Mouse (Mus musculus) cerebellum, postnatal 14 days (tissue): Measurements from ENCODE around the gene Pafah1b3.
A peak's percentile ranks its signal among the peaks of the same experiment; 100 is the strongest.
"Not testable (repeated sequence)": the region's sequence is repeated elsewhere in the genome, so short reads cannot be mapped to it uniquely, and the experiment has no call there.

Experiments
- DNase-seq, 2 experiments: peaks; one replicate each; pipeline ENCODE4 v3.0.0; 2021; ENCODE audit warnings: mixed read lengths in 2 of 2

Gene Pafah1b3

GRCm38 (mm10) chr7:25297454-25298325 is at the start of gene Pafah1b3:
Gene Pafah1b3 (minus strand): TSS chr7:25297986.
- peak; percentile 92 to 94 for DNase-seq

- no peak for DNase-seq
Observed at GRCm38 (mm10) chr7:25341000-25341784, 43.4 kb upstream of the Pafah1b3 start.

- DNase-seq, result no peak
Observed at GRCm38 (mm10) chr7:25339329-25339728, 41.5 kb upstream of the Pafah1b3 start.

- no peak for DNase-seq
Observed at GRCm38 (mm10) chr7:25334472-25334871, 36.7 kb upstream of the Pafah1b3 start.

DNA sequence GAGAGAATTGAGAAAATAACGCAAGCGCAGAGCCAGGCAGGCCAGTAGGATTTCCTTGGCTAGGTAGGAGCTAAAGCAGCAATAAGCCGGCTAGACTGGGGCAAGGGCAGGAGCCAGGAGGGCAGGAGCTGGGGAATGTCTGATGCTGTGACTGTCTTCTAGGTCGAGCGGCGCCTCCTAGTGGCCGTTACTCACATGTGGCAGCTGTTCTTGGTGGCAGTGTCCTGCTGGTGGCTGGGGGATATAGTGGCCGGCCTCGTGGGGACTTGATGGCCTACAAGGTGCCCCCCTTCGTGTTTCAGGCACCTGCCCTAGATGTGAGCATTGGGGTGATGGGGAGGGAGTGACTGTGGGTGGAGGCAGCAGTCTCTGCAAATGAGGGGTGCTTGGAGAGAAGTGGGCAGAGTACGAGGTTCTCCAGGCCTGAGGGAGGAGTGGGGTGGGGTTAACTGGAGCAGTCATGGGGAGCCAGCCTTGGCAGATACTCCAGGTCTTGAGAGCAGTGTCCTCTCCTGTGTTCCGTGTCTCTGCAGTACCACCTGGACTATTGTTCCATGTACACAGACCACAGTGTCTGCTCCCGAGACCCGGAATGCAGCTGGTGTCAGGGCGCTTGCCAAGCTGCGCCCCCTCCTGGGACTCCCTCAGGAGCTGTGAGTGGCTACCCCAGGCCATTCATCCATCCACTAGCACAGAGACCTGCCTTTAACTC is 36.0 kb upstream of the Pafah1b3 start:
- peak; percentile 72 to 88 for DNase-seq

DNA sequence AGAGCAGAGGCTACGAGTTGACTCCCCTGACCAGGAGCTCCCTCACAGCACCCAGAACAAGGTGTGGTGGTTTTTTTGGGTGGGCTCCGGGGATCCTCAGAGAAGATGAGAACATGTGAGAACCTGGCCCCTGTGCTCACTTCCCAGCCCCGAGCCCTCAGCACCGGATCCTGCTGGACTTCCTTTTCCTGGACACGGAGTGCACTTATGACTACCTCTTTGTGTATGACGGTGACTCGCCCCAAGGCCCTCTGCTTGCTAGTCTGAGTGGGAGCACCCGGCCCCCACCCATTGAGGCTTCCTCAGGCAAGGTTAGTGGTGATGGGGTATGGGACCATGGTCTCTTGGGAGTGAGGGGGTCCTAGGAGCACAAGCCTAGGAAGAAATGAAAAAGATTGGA is 28.4 kb upstream of the Pafah1b3 start:
- DNase-seq, result no peak

- DNase-seq, result not testable (repeated sequence)
Observed at GRCm38 (mm10) chr7:25325431-25325830, 27.6 kb upstream of the Pafah1b3 start.

DNA sequence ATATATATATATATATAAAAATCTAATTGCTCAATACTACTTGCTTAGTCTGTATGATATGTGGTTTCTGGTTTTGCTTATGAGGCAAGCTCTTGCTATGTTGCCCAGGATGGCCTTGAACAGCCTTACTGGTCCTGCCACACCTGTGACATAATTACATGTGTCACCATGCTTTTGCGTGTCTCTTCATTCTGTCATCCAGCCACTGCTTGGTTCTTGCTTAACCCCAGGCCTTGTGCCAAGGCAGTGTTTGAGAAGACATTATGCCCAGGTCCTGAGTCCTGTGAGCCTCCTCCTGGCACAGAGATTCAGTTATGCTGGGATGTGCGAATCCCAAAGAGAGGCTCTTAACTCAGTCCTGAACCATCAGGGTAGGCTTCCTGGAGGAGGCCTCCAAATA is 25.4 kb upstream of the Pafah1b3 start:
- DNase-seq, result no peak

DNA sequence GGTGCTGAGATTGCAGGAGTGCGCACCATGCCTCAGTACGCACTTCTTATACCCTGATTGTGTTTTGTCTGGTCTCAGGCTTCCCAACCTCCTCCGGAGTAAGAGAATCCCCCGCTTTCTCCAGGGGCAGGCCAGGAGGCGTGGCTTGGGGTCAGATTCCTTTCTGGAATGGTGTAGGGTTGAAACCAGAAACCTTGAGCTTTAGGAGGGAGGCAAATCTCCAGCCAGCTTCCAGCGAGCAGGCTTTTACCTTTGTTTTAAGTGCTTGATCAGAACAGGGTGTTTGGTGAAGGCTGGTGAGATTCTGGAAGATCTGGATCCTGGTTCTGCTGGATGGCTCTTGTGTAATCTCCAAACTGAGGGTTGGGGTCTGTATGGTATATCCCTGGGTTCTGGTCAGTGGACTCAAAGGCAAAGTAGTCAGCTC is 24.3 kb upstream of the Pafah1b3 start:
- DNase-seq, result no peak

GRCm38 (mm10) chr7:25317446-25317999 is 19.7 kb upstream of the Pafah1b3 start:
- peak; percentile 59 to 62 for DNase-seq

DNA sequence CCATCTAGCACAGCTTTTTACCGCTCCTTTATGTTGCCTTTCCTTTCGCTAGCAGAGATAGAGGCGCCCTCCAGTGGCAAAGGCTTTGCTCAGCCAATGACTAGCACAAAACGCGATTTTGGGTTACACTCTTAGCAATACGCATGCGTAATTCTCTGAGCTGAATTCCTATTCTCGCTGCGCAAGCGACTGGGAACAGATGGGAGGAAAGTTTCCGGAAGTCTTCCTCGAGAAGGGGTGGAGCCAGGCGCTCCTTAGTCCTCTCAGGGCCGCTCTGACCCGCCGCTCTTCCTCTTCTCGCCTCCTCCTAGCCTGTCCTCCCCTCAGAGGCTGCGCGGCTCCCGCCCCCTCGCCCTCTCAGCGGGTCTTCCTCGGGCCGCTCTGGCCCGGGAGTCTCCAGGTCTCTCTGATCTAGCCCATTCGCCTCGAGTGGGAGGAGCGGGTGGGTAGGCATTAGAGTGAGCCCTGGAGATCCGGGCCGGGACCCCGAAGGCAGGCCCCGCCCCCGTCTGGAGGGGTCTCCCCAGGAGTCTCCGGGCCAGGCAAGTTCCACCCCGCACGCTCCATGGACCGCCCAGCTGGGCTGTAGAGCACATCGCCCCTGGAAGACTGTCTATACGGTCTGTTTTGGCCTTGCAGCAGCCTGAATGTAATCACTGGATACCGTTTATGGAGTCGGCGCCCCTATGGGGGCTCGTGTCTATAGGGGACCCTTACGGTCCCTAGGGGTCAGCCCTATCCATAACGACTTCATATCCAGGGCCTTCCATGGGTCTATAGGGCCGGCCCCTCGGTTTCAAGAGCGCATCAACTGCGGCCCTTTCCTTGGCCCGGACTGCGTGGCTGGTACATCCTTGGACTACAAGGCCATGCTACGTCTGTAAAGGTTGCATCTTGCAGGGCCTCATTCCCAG is 19.0 kb upstream of the Pafah1b3 start, which contains the start of gene Megf8:
TSS of gene Megf8 (plus strand) at position 633 of the 914 bp plus-strand sequence.
- peak; percentile 98 to 99 for DNase-seq

DNA sequence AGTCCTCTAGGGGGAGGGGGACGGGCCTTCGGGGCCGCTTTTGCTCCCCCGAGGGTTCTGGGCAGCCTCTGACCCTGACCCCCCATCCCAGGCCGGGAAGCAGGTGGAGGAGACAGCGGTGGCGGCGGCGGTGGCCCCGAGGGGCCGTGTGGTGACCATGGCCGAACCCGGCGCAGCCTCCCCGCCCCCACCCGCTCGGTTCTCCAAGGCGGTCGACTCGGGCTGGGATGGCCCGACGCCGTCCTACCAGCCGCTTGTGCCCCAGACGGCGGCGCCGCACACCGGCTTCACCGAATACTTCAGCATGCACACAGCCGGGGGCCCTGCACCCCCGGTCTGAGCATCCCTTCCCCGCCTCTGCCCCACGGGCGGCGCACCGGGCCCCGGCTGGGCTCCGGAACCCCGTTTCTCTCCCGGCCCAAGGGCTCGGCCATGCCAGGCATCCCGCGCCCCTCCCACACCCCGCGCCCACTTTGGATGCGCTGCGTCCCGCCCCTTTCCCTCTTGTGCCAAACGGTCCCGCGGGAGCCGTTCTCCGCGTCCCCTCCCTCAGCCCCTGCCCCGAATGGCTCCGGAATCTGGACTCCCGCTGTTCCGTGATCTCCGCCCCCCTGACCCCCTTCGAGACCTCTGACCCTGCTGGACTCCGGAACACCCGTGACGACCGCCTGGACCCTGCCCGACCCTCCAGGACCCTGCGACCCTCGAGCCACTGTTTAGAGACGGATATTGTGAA is 17.7 kb upstream of the Pafah1b3 start:
- DNase-seq, result peak; percentile 59 to 71

GRCm38 (mm10) chr7:25314606-25315305 is 17.0 kb upstream of the Pafah1b3 start:
- peak in 1 of 2 experiments; percentile 43 for DNase-seq

DNA sequence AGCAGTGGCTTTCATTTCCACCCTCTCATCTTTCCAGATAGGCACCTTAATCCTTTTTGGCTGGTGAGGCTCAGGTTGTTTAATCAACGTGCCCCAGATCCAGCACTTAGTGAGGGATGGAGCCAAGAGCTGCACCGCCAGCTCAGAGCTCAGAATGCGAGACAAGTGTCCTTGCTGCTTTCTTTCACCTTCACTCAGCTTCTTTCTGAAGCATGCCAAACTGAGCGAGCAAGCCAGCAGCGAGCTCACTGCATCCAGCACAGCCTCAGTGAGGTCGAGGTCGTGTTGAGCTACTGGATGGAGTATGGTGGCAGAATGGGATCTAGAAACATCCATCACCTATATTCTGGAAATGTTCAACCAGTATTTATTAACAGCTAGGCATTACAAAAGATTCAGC is 15.5 kb upstream of the Pafah1b3 start:
- DNase-seq, result no peak

DNA sequence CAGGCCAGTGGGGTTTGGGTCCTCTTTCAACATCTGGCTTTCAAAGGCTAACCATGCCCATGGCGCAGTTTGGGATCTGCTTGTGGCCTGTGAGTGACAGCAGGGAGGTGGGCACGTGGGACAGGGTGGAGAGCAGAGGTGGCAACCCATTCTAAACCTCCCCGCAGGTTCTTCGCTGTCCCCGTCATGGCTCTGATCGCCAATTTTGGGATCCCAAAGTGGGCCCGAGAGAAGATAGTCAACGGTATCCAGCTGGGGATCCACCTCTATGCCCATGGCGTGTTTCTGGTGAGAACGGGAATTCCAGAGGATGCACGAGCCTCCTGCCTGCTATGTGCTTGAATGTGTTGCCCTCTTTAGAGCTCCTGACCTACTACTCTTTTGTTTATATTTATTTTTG is 13.4 kb upstream of the Pafah1b3 start:
- DNase-seq, result no peak

DNA sequence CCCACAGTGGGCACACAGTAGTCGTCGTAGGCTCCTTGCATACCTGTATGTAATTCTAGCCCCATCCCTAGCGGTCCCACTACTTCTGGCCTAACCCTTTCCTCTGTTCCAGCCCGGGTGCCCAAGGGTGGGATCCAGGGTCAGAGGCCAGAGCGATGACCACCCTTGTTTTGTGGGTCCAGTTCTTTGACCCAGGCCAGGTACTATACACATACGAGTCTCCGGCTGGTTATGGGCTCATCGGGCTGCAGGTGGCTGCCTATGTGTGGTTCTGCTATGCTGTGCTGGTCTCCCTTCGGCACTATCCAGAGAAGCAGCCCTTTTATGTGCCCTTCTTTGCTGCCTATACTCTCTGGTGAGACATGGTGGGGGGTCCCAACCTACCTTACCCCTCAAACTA is 11.6 kb upstream of the Pafah1b3 start:
- DNase-seq, result no peak

GRCm38 (mm10) chr7:25308702-25309318 is 11.0 kb upstream of the Pafah1b3 start:
- no peak for DNase-seq

- no peak for DNase-seq
Observed at GRCm38 (mm10) chr7:25306614-25306996, 8.8 kb upstream of the Pafah1b3 start.

DNA sequence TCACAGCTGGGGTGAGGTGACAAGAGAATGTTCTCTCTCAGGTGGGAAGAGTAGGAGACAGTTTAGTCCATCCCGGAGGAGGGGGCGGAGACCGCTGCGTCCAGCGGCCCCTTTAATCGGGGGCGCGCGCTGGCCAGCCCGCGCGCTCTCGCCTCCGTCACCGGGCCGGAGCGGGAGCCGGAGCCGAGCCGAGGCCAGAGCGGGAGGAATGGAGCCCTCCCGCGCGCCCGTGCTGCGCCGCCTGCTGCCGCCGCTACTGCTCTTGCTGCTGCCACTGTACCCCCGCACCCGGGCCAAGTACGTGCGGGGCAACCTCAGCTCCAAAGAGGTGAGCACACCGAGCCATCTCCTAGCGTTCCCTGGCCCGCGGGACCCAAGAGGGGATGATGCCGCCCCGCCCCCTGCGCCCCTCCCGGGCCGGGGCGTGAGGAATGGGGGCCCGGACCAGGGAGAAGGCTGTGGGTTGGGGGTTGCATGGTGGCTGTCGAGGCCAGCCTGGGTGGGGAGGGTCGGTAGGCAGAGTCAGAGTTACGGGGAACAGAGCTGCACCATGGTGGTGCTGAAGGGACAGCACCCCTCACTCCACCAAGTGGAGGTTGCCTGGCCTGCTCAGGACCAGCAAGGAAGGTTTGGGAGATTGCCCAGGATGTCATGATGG is 8.3 kb upstream of the Pafah1b3 start, which contains the start of gene Tmem145:
TSS of gene Tmem145 (plus strand) at position 151 of the 658 bp plus-strand sequence.
- DNase-seq, result peak; percentile 86 to 88
